13 mouse cellular contexts compared by ENCODE assay signal in genomic region chr10:89995621-89996428, GRCm38 (mm10).
"Had no signal": no experiment of that assay in that cellular context is flagged by ENCODE, and none has a peak within 500 bp of the region (broad histone marks: within the 10 kb centered on the region; RNA-seq: fewer than 3 reads in every experiment).

No protein-coding gene starts in this region.

- H3K36me3 ChIP-seq: limb, embryonic 13.5 days; neural tube, embryonic 12.5 days; stomach, embryonic 15.5 days had no signal

- H3K4me1 ChIP-seq: limb, embryonic 13.5 days; neural tube, embryonic 12.5 days; stomach, embryonic 15.5 days had no signal

- H3K4me3 ChIP-seq: limb, embryonic 13.5 days; neural tube, embryonic 12.5 days; stomach, embryonic 15.5 days had no signal

- H3K27ac ChIP-seq: limb, embryonic 13.5 days; liver, embryonic 14.5 days; neural tube, embryonic 12.5 days; stomach, embryonic 15.5 days had no signal

- H3K9me3 ChIP-seq: limb, embryonic 13.5 days; neural tube, embryonic 12.5 days; stomach, embryonic 15.5 days had no signal

- H3K4me2 ChIP-seq: limb, embryonic 13.5 days; neural tube, embryonic 12.5 days; stomach, embryonic 15.5 days had no signal

- H3K27me3 ChIP-seq: limb, embryonic 13.5 days; neural tube, embryonic 12.5 days; stomach, embryonic 15.5 days had no signal

- H3K9ac ChIP-seq: limb, embryonic 13.5 days; liver, embryonic 14.5 days; neural tube, embryonic 12.5 days; stomach, embryonic 15.5 days had no signal

- ATAC-seq: lung, postnatal 0 days had no signal

- DNase-seq: kidney, adult 18-20 months; kidney, postnatal 14 days; layer of hippocampus, postnatal 36 days; left cerebral cortex, postnatal 4 days; lung, adult 2 months; lung, postnatal 36 days; right cerebral cortex, postnatal 14 days; thymus, postnatal 36 days had no signal
